Mouse (Mus musculus) thymus, postnatal 10 days (tissue): ENCODE data around the gene Bach2.
A peak's percentile ranks its signal among the peaks of the same experiment; 100 is the strongest.

ENCODE experiments used
- DNase-seq, 2 experiments: peaks; one replicate each; pipeline ENCODE4 v3.0.0; 2021; ENCODE audit warnings: low spot score in 2 of 2

Gene Bach2

DNA sequence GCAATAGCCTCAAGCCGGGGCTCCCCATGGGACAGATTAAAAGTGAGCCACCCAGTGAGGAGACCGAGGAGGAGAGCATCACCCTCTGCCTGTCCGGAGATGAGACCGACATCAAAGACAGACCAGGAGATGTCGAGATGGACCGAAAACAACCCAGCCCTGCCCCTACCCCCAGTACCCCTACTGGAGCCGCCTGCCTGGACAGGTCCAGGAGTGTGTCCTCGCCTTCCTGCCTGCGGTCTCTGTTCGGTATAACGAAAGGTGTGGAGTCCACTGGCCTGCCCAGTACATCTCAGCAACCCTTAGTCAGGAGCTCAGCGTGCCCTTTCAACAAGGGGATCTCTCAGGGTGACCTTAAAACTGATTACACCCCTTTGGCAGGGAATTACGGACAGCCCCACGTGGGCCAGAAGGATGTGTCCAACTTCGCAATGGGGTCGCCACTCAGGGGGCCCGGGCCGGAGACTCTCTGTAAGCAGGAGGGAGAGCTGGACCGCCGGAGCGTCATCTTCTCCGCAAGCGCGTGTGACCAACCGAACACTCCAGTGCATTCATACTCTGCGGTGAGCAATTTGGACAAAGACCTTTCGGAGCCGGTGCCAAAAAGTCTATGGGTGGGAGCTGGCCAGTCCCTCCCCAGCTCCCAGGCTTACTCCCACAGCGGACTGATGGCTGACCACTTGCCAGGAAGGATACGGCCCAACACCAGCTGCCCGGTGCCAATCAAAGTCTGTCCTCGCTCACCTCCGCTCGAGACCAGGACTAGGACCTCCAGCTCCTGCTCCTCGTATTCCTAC lies 323.9 kb downstream of the Bach2 start:
- no peak for DNase-seq

DNA sequence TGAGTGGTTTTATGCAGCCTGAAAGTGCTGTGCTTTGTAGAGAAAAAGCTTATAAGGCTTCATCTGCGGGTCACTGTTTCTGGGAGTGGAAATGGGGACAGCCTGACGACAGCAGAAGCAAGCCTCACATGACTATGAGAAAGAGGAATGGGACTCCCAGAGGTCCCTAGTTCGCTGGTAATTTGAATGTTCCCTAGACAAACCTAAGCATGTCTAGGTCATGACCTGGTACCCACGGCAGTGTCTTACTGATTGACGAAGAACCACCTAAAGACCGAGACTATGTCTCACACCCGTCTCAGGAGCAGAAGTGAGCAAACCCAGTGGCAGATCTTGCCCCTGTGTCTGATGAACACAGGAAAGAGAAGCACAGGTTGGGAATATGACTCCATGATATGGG lies 325.8 kb downstream of the Bach2 start:
- DNase-seq: no peak

DNA sequence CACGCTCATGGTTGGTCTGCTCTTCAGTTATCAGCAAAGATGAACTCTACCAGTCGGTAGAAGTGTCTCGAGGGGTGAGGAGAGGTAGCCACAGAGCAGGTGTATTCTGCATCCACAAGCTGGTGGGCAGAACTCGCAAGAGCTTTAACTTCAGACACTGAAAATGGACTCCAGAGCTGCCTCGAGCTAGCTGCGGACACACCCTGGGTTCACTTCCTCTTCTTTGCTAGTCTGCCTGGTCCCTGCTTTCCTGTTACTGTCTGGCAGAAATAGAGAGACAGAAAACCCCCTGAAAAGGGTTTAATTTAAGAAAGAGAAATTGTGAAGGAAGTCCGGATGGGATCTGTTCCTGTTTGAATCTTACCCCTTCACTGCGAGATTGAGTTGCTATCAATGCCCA lies 326.3 kb downstream of the Bach2 start:
- DNase-seq: no peak

DNA sequence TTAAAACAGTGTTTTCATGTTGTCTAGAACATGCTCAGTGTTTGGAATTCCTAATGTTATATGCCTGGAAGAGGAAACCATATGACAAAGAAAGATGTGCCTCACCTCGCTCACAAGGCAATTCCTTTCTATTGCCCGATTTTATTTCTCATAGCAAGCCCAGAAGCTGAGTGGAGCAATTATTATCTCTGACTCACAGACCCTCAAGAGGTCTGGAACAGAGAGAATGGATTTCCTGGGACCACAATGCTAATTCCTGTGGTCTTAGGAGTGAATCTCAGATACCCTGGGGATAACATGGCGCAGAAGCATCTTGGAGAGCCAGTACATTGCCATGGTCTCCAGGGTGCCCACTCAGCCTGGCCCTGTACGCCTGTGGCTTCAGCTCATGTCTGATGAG lies 330.4 kb downstream of the Bach2 start:
- DNase-seq: no peak

DNA sequence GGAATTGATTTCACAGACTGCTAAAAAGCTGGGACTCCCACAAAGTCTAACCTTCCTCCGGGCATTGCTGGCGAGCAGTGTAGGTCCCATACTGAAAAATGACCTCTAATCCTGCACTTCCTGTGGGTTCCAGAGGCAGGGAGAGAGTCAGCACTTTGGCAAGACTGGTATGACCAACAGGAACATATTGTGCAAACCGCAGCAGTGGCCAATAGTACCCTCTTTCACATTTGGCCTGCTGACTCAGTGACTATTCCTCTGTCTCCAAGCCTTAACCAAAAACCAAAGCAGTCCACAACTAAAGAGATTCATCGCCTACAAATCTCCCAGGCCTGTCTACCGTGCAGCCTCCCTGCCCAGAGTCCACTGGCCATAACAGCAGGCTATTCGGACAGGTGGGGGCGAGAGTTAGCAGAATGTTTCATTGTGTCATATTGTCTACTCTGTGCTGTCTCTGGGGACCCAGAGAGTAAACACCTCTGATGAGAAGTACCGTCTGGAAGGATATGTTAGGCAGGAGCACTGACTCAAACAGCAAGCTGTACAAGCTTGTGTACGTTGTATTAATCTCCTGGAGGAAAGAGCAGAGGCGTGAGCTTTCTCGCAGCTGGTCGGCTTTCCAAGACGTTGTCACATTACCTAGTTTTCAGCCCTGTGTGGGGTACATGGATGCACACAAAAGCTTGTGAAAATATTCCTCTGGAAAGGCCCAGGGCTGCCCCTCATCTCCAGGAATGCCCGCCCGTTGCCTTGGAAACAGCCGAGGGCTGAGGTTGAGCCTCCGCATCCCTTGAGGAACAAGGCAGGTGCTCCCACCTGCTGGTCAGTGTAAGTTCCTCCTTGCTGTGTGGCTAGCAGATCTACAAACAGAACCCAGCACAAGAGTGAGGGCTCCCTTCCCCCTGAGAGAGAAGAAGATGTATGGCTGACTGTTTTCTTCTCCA lies 331.7 kb downstream of the Bach2 start:
- DNase-seq: no peak

DNA sequence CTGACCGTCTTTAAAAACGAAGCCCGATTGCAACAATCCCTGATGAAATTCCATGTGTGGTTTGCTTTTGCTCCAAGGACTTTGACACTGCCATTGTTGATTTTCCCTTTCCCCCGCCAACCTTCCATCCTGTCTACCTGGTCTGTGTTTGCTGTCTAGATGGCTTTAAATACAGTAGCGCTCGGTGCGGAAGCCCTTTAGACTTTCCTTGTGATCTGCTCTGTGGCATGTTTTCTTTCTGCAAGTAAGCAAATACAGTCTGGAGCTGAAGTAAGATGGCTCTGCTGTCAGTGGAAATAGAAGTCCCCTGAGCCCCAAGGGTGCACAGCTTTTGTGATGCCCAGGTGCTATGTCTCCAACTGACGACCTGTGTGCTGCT lies 332.3 kb downstream of the Bach2 start:
- no peak for DNase-seq

DNA sequence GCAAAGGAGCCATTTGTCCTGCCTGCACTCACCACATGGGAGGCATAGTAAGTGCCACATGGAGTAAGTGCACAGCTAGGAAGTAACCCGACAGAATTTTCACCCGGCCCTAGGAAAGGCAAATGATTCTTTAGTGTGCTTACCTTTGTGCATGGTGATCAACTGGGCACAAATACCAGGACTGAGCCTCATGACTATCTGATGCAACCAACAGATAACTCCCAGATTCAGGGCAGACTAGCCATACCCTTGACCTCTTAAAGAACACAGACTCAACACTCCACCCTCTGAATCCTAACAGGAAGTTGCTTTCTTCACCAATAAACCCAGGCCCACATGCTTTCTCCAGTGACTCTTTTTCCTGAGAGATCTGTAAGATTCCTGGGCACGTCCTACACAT lies 332.8 kb downstream of the Bach2 start:
- no peak for DNase-seq

DNA sequence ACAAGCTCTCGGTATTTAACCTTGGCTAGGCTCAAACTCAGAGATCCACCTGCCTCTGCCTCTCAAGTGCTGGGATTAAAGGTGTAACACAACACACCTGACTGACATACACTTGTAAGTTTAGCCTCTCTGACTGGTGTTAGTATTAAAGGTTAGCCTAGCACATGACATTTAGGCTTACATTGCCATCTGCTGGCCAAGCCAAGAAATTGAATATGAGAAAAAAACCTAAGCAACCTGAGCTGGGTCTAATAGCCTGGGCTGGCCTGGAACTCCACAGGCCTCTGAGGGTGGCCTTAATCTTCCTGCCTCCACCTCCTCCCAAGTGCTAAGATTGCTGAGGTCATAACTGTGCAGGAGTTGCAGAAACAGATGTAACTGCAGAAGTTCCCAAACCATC lies 333.5 kb downstream of the Bach2 start:
- peak in 1 of 2 experiments; percentile 53 for DNase-seq

DNA sequence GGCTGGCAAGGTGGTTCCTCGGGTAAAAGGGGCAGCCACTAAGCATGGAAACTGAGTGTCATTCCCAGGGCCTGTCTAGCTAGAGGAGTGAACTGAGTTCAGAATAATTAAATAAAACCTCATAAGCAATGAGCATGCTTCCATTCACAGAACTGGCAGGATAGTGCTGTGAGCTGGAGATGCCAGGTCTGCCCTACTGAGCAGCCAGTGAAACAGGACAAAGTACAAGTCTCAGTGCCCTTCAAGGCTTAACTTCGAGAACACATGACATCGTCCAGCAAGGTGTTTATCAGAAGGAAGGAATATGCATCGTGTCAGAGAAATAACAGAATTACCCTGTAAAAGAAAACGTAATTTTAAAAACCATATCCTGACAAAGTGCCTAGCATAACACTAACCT lies 335.0 kb downstream of the Bach2 start:
- DNase-seq: no peak

DNA sequence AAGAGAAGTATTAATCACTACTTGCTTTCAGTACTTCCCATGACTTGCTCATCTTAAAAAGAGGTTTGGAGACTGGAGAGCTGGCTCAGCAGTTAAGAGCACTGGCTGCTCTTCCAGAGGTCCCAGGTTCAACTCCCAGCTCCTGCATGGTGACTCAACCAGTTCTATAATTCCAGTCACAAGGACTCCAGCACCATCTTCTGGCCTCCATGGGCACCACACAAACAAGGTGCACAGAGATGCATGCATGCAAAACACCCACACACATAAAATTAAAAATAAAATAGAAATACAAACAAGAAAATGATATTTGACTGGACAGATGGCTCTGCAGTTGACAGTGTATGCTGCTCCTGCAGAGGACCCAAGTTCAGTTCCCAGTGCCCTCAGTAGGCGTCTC lies 336.0 kb downstream of the Bach2 start:
- DNase-seq: no peak

DNA sequence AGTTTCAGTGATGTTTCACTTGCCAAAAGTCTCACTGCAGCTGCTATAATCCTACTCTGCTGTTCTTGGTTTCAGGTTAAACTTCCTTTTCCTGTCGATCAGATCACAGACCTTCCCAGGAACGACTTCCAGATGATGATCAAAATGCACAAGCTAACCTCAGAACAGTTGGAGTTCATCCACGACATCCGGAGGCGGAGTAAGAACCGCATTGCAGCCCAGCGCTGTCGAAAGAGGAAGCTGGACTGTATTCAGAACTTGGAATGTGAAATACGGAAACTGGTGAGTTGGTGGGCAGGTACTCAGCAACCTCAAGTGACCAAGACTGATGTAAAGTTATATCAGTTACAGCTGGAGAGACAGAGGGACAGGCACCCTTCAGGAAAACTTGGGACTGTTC lies 336.6 kb downstream of the Bach2 start:
- DNase-seq: no peak

DNA sequence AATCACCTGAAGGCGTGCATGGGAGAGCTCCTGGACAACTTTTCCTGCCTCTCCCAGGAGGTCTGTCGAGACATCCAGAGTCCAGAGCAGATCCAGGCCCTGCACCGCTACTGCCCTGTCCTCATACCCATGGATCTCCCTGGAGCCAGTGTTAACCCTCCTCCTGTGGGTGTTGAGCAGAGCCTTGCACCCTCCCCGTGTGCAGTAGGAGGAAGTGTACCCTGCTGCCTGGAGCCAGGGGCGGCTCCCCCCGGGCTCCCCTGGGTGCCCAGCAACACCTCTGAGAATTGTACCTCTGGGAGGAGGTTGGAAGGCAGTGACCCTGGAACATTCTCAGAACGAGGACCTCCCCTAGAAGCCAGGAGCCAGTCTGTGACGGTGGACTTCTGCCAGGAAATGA lies 341.2 kb downstream of the Bach2 start:
- DNase-seq: no peak

DNA sequence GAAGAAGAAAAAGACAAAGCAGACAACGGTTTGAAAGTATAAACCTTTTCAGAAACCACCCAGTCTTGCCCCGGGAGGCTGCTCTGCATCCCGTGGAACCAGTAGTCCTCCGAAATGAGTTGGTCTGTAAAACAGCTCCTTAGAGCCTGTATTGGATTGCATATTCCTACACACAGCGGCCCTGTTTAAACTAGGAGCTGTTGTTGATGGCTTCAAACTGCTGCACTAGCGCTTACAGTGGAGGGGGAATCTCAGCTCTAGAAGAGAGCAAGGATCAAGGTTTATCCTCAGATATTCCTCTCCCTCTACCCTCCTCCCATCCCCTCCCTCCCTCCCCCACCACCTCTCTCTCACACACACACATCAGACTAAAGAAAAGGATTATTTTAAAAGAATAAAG lies 345.6 kb downstream of the Bach2 start:
- no peak for DNase-seq

DNA sequence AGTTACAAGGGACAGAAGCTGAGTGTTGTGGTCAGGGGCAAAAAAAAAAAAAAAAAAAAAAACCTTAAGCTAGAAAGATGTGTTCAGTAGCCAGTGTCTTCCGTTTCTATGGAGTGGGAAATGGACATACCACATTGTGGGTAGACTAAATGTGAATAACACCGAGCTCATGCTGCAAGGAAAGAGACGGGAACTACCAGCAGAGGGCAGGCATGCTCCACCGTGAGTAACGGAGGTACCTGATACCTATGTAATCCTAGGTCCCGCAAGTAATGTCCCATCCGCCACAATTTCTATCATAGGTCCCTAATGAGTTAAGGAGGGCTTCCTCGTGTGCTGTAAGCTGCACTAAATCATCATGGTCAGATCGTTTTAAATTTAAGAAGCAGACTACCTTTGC lies 348.0 kb downstream of the Bach2 start:
- DNase-seq: peak; percentile 64 to 84

DNA sequence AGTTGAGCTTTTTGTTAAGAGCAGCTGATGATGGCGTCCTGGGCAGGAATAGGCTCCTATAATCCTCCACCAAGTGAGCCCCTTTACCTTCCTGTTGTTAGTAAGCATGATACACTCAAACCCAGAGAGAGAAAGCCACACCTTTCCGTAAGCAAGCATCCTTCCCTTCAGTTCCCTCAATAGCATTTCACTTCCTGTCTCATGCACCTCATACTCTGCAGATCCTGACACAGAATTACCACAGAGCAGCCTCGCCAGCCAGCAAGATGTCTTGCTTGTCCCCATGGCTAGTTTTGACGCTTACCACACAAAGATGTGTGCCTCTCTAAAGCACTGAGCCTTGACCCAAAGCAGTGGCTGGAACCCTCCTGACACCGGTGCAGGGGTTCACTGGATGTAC lies 348.9 kb downstream of the Bach2 start:
- no peak for DNase-seq

DNA sequence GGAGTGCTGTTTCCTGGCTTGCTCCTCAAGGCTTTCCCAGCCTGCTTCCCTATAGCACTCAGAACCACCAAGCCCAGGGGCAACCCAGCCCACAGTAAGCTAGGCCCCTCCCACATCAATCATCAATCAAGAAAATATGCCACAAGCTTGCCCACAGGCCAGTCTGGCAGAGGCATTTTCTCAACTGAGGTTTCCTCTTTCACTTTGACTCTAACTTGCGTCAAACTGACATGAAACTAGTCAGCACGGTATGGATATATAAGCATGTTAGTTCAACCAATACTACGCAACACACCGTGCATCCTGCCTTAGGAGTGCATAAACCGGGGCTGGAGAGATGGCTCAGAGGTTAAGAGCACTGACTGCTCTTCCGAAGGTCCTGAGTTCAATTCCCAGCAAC lies 349.6 kb downstream of the Bach2 start:
- no peak for DNase-seq

DNA sequence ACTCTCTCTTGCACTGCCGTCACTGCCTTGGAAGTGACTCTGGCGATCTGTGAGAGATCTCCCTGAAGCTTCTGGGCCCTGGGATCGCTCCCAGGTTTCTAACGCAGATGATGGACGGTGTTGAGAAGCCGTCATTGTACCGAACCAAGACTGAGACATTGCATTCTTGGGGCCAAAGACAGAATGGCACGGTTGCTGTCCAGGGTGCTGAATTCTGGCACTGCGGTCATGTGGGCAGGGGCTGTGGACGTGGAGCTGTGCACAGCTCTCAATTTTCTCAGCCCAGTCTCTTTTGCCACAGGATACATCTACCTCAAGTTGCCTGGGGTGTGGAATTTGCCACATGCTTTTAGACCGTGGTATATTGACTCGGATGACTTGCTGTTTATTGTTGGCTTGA lies 362.5 kb downstream of the Bach2 start:
- DNase-seq: peak; percentile 12 to 70

DNA sequence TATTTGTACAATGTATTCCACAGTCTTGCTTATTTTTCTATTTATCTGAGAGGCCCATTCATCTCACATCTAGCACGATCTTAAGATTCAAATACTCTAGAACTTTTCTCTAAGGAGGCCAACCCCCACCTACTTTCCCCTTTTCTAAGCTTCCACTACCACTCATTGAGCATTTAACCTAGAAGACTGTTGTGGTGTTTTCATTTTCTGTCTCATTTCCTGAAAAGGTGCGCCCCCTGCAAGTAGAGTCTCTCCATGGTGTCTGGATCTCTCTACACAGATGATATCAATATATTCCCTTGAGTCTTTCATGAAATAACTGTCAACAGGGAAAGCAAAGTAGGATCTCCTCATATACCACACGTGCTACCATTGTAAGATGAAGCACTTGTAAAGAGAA lies 364.1 kb downstream of the Bach2 start, which contains the start of gene Gja10:
Gene Gja10, minus strand, starts transcription at position 101 of the 400 bp plus-strand sequence.
- DNase-seq: no peak

DNA sequence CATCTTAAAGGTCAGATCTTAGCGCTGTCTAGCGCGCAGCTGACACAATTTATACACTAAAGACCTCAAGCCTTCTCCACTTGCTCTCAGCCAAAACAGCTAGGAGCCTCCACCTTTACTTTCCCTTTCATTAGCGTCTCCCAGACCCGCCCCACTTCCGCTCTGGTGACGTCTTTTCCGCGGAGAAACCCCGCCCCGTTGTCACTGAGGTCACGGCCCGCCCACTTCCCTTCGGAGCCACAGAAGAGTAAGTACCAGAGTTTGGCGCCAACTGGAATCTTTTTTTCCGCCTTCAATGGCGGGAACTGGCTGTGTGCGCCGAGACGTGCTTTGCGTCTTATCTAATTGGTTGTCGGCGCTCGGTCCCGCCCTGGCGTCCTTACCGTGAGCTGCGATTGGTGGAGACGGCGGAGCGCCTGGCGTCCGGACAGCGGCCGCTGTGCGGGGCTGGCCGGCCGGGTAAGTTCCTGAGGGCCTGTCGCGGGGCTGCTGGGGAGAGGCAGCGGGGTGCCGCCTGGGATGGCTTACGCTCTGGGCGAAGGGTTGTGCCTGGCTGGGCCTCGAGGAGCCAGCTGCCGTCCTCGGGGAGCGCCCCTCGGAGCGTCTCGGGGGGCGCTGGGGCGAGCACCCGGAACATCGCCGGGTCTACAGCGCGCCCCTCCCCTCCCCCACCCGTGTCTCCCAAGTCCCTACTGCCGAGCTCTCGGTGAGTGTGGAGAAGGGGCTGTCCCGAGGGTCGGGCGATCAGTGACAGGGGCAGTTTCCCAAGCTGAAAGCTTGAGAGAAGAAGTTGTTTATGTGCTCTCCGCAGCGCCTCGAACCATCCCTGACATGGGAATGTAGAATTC lies 376.7 kb downstream of the Bach2 start, which contains the start of gene Casp8ap2:
Gene Casp8ap2, plus strand, starts transcription at position 418 of the 848 bp plus-strand sequence.
- peak; percentile 99 for DNase-seq

DNA sequence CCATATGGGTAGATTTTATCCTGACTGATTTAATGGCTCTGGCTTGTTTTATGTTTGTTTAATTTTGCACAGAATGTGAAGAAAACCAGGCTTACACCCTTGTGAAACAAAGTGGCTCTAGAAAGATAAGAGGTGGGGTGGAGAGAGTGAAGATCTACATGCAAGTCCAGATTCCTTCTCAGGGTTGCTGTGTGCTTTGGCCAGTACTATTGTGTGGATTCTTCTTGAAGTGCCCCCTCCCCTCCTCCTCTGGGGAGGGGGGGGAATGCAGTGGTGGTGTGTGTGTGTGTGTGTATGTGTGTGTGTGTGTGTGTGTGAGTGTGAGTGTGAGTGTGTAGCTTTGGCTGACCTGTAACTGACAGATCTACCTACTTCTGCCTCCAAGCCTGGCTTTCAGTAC lies 383.0 kb downstream of the Bach2 start:
- no peak for DNase-seq
